ENCODE assay signal across 9 mouse cellular contexts in genomic region chr5:52476826-52477225, GRCm38 (mm10). TPM values are rescaled to one million over a fixed set of nuclear protein-coding genes. Genes with fewer than 3 reads are reported as not detected.
DNase-seq lines count a peak whose midpoint lies in the region; ATAC-seq and TF ChIP-seq lines count a peak whose summit lies in the region.
"Had no signal": no experiment of that assay in that cellular context is flagged by ENCODE, and none has a peak within 500 bp of the region (broad histone marks: within the 10 kb centered on the region; RNA-seq: fewer than 3 reads in every experiment).

No protein-coding gene starts in this region.

- H3K4me2 ChIP-seq in forebrain, embryonic 13.5 days: peak overlapping the region; percentile 71
- peak overlapping the region; percentile 77 for H3K4me2 ChIP-seq in intestine, embryonic 15.5 days (replicated peaks)
- peak overlapping the region; percentile 84 for H3K4me2 ChIP-seq in midbrain, postnatal 0 days (ENCODE audit: low read depth, low read length, poor library complexity, severe bottlenecking)

- no peaks in the 10 kb centered on the region for H3K36me3 ChIP-seq in kidney, adult 2 months (ENCODE audit: control insufficient read depth, insufficient read depth, low read length)
- H3K36me3 ChIP-seq in forebrain, embryonic 13.5 days (ENCODE audit: poor library complexity, severe bottlenecking): no peaks in the 10 kb centered on the region
- no peaks in the 10 kb centered on the region for H3K36me3 ChIP-seq in intestine, embryonic 15.5 days
- H3K36me3 ChIP-seq in midbrain, postnatal 0 days (ENCODE audit: insufficient read depth, low read length): no peaks in the 10 kb centered on the region
- no peaks in the 10 kb centered on the region for H3K36me3 ChIP-seq in thymus, adult 2 months (ENCODE audit: control insufficient read depth, insufficient read depth, low read length)

- 5% methylated on average over 7 of the region's 7 CpGs for WGBS in kidney, adult 2 months
- WGBS in forebrain, embryonic 13.5 days: 7% methylated on average over 7 of the region's 7 CpGs
- 10% methylated on average over 7 of the region's 7 CpGs for WGBS in intestine, embryonic 15.5 days
- WGBS in midbrain, postnatal 0 days: 7% methylated on average over 7 of the region's 7 CpGs
- 37% methylated on average over 7 of the region's 7 CpGs for WGBS in thymus, adult 2 months

- H3K9me3 ChIP-seq in forebrain, embryonic 13.5 days (replicated peaks): 0 out of 2 replicates have a peak, but pooled peaks cover 3% of the 10 kb centered on the region
- no peaks in the 10 kb centered on the region for H3K9me3 ChIP-seq in intestine, embryonic 15.5 days
- H3K9me3 ChIP-seq in midbrain, postnatal 0 days (ENCODE audit: low read length): no peaks in the 10 kb centered on the region

- no peak overlapping the region for H3K27ac ChIP-seq in kidney, adult 2 months (ENCODE audit: insufficient read depth, low read depth, low read length)
- H3K27ac ChIP-seq in forebrain, embryonic 13.5 days: peak overlapping the region; percentile 62; the same call in 1 of the 2 replicates
- H3K27ac ChIP-seq in intestine, embryonic 15.5 days: peak overlapping the region; percentile 82
- H3K27ac ChIP-seq in midbrain, postnatal 0 days (ENCODE audit: low read depth, low read length): no peak overlapping the region
- H3K27ac ChIP-seq in thymus, adult 2 months (ENCODE audit: control insufficient read depth, insufficient read depth, low read length): no peak overlapping the region

- ATAC-seq in forebrain, embryonic 13.5 days: peak; percentile 67
- no peak for ATAC-seq in intestine, embryonic 15.5 days
- ATAC-seq in midbrain, postnatal 0 days (ENCODE audit: low FRiP score): no peak

- peak overlapping the region; percentile 66 for H3K9ac ChIP-seq in forebrain, embryonic 13.5 days
- peak overlapping the region; percentile 44 for H3K9ac ChIP-seq in intestine, embryonic 15.5 days
- peak overlapping the region; percentile 54; the same call in 1 of the 2 replicates for H3K9ac ChIP-seq in midbrain, postnatal 0 days (replicated peaks; ENCODE audit: low read length, poor library complexity, severe bottlenecking)

- peak; percentile 13 for DNase-seq in kidney, adult 2 months
- DNase-seq in kidney, adult 11 months: no peak
- DNase-seq in midbrain, postnatal 0 days (ENCODE audit: low spot score): no peak
- no peak for DNase-seq in B cell, adult 2 months
- no peak for DNase-seq in thymus, adult 2 months
- DNase-seq in ovary, postnatal 36 days (ENCODE audit: low spot score): no peak

- no peak for TF ChIP-seq POLR2A in kidney, adult 2 months (IDR thresholded peaks at IDR 0.05; ENCODE audit: low read depth, low read length)
- no peak for TF ChIP-seq POLR2A in thymus, adult 2 months (IDR thresholded peaks at IDR 0.05; ENCODE audit: control insufficient read depth, extremely low read depth, insufficient read depth, low read length, poor library complexity)

- H3K4me1 ChIP-seq in kidney, adult 2 months (ENCODE audit: control insufficient read depth, insufficient read depth, low read length): no peaks in the 10 kb centered on the region
- peaks cover 19% of the 10 kb centered on the region for H3K4me1 ChIP-seq in forebrain, embryonic 13.5 days
- peaks cover 5% of the 10 kb centered on the region for H3K4me1 ChIP-seq in intestine, embryonic 15.5 days (replicated peaks)
- H3K4me1 ChIP-seq in midbrain, postnatal 0 days (ENCODE audit: insufficient read depth, low read length): 0 out of 2 replicates have a peak, but pooled peaks cover 5% of the 10 kb centered on the region
- no peaks in the 10 kb centered on the region; the same call in 1 of the 2 replicates for H3K4me1 ChIP-seq in thymus, adult 2 months (replicated peaks; ENCODE audit: control insufficient read depth, insufficient read depth, low read length)

- H3K27me3 ChIP-seq in kidney, adult 2 months (replicated peaks; ENCODE audit: control insufficient read depth, insufficient read depth, low read length): no peaks in the 10 kb centered on the region
- H3K27me3 ChIP-seq in forebrain, embryonic 13.5 days: no peaks in the 10 kb centered on the region
- H3K27me3 ChIP-seq in intestine, embryonic 15.5 days (replicated peaks): no peaks in the 10 kb centered on the region
- H3K27me3 ChIP-seq in midbrain, postnatal 0 days (ENCODE audit: insufficient read depth, low read length): no peaks in the 10 kb centered on the region
- no peaks in the 10 kb centered on the region for H3K27me3 ChIP-seq in thymus, adult 2 months (ENCODE audit: control insufficient read depth, insufficient read depth, low read length)
- H3K27me3 ChIP-seq: CH12.LX had no signal

- no peak for TF ChIP-seq CTCF in kidney, adult 2 months (conservative IDR thresholded peaks at IDR 0.05; ENCODE audit: insufficient read depth, insufficient read length, low read depth, low read length)
- no peak for TF ChIP-seq CTCF in midbrain, postnatal 0 days (IDR thresholded peaks at IDR 0.05)
- no peak for TF ChIP-seq CTCF in thymus, adult 2 months (IDR thresholded peaks at IDR 0.05; ENCODE audit: borderline replicate concordance, control insufficient read depth, extremely low read depth, insufficient read depth, low read length, poor library complexity)

- H3K4me3 ChIP-seq in kidney, adult 2 months (ENCODE audit: insufficient read depth, low read depth, low read length): peak overlapping the region; percentile 44; the same call in 1 of the 2 replicates
- H3K4me3 ChIP-seq in forebrain, embryonic 13.5 days: peak overlapping the region; percentile 45
- H3K4me3 ChIP-seq in intestine, embryonic 15.5 days (replicated peaks): peak overlapping the region; percentile 40
- peak overlapping the region; percentile 45 for H3K4me3 ChIP-seq in midbrain, postnatal 0 days (ENCODE audit: low read depth, low read length)
- no peak overlapping the region for H3K4me3 ChIP-seq in thymus, adult 2 months (ENCODE audit: control insufficient read depth, insufficient read depth, low read length)

RNA-seq across cellular contexts. Expression of gene Ccdc149, which starts 5.5 kb away (rescaled TPM):
- 1.4 and 1.7 TPM in 2 replicates for polyA plus RNA-seq in kidney, adult 2 months (2012; rRNA removed)
- 6.7 and 7.0 TPM in 2 replicates for polyA plus RNA-seq in forebrain, embryonic 13.5 days (2015; fragmentation: Nextera tagmentation; extraction: Ambion mirVana)
- 3.8 and 4.3 TPM in 2 replicates for polyA plus RNA-seq in intestine, embryonic 15.5 days (2015; fragmentation: Nextera tagmentation; extraction: Ambion mirVana)
- 19.9 and 21.2 TPM in 2 replicates for total RNA-seq in midbrain, postnatal 0 days (2014; rRNA removed)
- polyA plus RNA-seq in midbrain, postnatal 0 days (2015; fragmentation: Nextera tagmentation; extraction: Ambion mirVana): 13.8 and 14.1 TPM in 2 replicates
- 0.20 and 0.30 TPM in 2 replicates for polyA plus RNA-seq in thymus, adult 2 months (2012; rRNA removed)
- total RNA-seq: CH12.LX had no signal

Comparison
In these comparisons a context has a peak if more than half of its experiments do, and no peak if none do; other contexts are left out.
1. H3K27ac ChIP-seq: peak in forebrain, embryonic 13.5 days (single experiment) and intestine, embryonic 15.5 days (single experiment); none in kidney, adult 2 months (single experiment), midbrain, postnatal 0 days (single experiment) and thymus, adult 2 months (single experiment).
2. Peak in every context shown above with its lines, with median percentiles within 50 percentile points of each other: H3K4me2 ChIP-seq and H3K9ac ChIP-seq.